Mouse (Mus musculus): ENCODE data around the gene Tbx19.

- no peak for TF ChIP-seq CTCF (IDR thresholded peaks at IDR 0.05; ENCODE audit: low read depth)
- TF ChIP-seq EP300 (optimal IDR thresholded peaks at IDR 0.05) = no peak
Observed at GRCm38 (mm10) chr1:165193426-165193825, 32.9 kb upstream of the Tbx19 start.
